Mouse (Mus musculus) liver, embryonic 16.5 days (tissue): ENCODE results near the gene Smarcal1. TPM values are rescaled to one million over a fixed set of nuclear protein-coding genes. Genes with fewer than 3 reads are reported as not detected.

Experiments used
- ATAC-seq: fragments of 200-750 bp; cut with Nextera tagmentation; 2 replicates; pipeline ENCODE4 v1.8.0; 2017; ENCODE audit warnings: low read depth, mild to moderate bottlenecking, moderate number of reproducible peaks, moderate library complexity
- H3K27ac ChIP-seq: fragments of 300-500 bp; sonication (generic); 2 replicates; pipeline ENCODE4 v1.5.1; 2014; ENCODE audit warnings: mild to moderate bottlenecking, low read length
- H3K27me3 ChIP-seq: fragments of 300-500 bp; sonication (generic); 2 replicates; pipeline ENCODE4 v1.6.1; 2014; ENCODE audit warnings: low read depth, low read length, mixed read lengths; ENCODE audit not compliant: control insufficient read depth, insufficient read depth
- H3K36me3 ChIP-seq: fragments of 300-500 bp; sonication (generic); 2 replicates; pipeline ENCODE4 v1.6.1; 2014; ENCODE audit warnings: mild to moderate bottlenecking; ENCODE audit not compliant: control insufficient read depth, insufficient read depth
- H3K4me1 ChIP-seq: fragments of 300-500 bp; sonication (generic); 2 replicates; pipeline ENCODE4 v1.6.1; 2014; ENCODE audit warnings: low read depth, low read length, mixed read lengths; ENCODE audit not compliant: control insufficient read depth
- H3K4me2 ChIP-seq: fragments of 300-500 bp; sonication (generic); 2 replicates; pipeline ENCODE4 v1.6.1; 2014; ENCODE audit warnings: low read depth, low read length, mixed read lengths
- H3K4me3 ChIP-seq: fragments of 300-500 bp; sonication (generic); 2 replicates; pipeline ENCODE4 v1.5.1; 2014; ENCODE audit warnings: low read depth, mild to moderate bottlenecking, low read length
- H3K9ac ChIP-seq: fragments of 300-500 bp; sonication (generic); 2 replicates; pipeline ENCODE4 v1.6.1; 2014; ENCODE audit warnings: low read depth, low read length
- H3K9me3 ChIP-seq: fragments of 300-500 bp; sonication (generic); replicated peaks from 2 replicates; pipeline ENCODE4 v1.6.1; 2016; ENCODE audit warnings: low read length; ENCODE audit not compliant: control insufficient read depth
- WGBS: fragments of 180-500 bp; shearing (Covaris S2); extraction: QIAGEN DNeasy Blood & Tissue Kit; methylation state at CpG from one replicate; pipeline ENCODE4 v1.1.7; 2014; ENCODE audit not compliant: insufficient replicate concordance; 5-methylcytosine and 5-hydroxymethylcytosine counted together
- polyA plus RNA-seq: library from polyadenylated mRNA; unstranded; fragments of >200 nt; fragmentation: Nextera tagmentation; extraction: Ambion mirVana; gene quantifications from 2 replicates; pipeline ENCODE4 v1.2.1, GENCODE M21; 2015

The Smarcal1 gene
- polyA plus RNA-seq, 1 experiment from 2014 or later, result 7.4 TPM

DNA sequence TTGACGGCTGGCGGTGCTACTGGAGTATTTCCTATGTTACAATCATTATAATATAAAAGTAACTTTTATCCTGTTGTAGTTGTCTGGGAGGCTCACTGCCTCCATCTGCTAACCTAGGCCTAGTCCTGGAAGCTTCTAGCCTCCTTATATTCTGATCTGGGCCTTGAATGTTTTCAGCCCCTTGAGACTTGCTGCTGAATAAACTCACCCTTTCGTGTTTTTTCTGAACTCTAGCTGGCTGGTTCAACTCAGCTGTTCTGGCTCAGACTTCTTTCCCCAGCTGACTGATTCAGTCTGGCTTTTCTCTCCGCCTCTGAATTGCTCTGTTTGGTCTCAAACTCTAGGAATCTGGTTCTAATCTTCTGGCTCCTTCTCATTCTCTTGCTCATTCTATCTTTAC, 855 bp downstream of the Smarcal1 start:
- Histone ChIP-seq H3K4me1 (peaks cover 7% of the 10 kb centered on the region), H3K27me3 (no peaks in the 10 kb centered on the region), H3K9me3 (no peaks in the 10 kb centered on the region), H3K9ac (peak overlapping the region; percentile 78), H3K27ac (no peak overlapping the region), H3K4me2 (peak overlapping the region; percentile 83), H3K4me3 (peak overlapping the region; percentile 85), H3K36me3 (peaks cover 7% of the 10 kb centered on the region; the same call in 1 of the 2 replicates)
- WGBS, result 63% methylated on average over 4 of the region's 4 CpGs
- ATAC-seq, result no peak

DNA sequence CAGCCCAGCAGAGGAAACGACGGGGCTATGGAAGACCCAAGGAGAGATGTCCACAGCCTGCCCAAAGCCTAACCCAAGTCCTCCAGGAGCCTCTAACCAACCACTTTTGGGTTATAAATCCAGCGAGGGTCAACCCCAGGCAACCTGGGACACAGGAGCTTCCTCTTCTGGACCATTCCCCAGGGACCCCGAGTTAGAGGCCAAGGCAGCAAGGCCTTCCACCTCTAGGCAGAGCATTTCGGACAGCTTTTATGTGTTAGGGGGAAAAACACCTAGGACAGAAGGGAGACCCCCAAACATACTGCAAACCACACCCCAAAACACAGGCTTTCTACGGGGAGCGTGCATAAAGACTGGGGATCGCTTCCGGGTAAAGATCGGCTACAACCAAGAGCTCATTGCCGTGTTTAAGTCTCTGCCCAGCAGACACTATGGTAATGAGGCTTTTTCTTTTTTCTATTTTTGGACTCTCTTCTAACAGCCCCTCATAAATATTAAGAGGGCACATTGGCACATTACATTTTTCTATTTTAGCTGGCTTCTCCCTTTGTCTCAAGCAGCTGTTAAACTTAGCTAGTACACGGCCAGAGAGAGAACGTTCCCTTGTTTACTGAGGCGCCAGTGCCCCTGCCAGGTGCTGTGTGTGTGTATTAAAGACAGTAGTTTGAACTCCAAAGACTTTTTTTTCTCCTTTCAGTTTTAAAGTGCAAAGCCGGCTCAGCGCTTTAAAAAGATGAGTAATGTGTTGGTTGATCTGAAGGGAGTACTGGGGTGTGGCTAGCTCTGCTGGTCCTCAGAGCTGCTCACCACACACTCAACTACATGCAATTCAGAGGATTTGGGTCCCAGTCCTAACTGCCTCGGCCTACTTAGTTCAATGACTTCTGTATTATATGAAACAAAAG, 3.2 kb downstream of the Smarcal1 start:
- 79% methylated on average over 17 of the region's 17 CpGs for WGBS
- Histone ChIP-seq H3K9ac (no peak overlapping the region), H3K9me3 (no peaks in the 10 kb centered on the region), H3K4me3 (no peak overlapping the region), H3K4me2 (no peak overlapping the region), H3K36me3 (peaks cover 7% of the 10 kb centered on the region; the same call in 1 of the 2 replicates), H3K4me1 (peaks cover 7% of the 10 kb centered on the region), H3K27ac (no peak overlapping the region), H3K27me3 (no peaks in the 10 kb centered on the region)
- ATAC-seq, result no peak

DNA sequence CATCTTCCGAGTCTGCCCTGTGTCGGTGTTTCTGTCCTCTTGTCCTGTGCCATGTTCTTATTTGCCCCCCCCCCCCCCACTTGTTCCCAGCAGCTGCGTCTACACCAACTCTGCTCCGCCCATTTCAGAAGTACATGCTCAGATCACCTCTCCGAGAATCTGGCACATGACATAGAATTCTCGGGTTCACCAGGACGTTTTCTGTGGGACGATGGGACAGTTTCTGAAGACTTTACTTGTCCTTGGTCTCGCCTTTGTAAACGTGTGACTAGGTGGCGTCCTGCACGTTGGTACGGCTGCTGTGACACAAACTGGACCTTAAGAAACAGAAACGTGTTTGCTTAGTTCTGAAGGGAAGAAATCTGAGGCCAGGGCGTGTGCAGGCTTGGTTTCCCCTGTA, 4.5 kb downstream of the Smarcal1 start:
- Histone ChIP-seq H3K4me2 (no peak overlapping the region), H3K4me1 (peaks cover 7% of the 10 kb centered on the region), H3K9me3 (no peaks in the 10 kb centered on the region), H3K9ac (no peak overlapping the region), H3K27me3 (no peaks in the 10 kb centered on the region), H3K4me3 (no peak overlapping the region), H3K27ac (no peak overlapping the region), H3K36me3 (peaks cover 11% of the 10 kb centered on the region; the same call in 1 of the 2 replicates)
- ATAC-seq, result no peak
- WGBS, result 82% methylated on average over 15 of the region's 15 CpGs

DNA sequence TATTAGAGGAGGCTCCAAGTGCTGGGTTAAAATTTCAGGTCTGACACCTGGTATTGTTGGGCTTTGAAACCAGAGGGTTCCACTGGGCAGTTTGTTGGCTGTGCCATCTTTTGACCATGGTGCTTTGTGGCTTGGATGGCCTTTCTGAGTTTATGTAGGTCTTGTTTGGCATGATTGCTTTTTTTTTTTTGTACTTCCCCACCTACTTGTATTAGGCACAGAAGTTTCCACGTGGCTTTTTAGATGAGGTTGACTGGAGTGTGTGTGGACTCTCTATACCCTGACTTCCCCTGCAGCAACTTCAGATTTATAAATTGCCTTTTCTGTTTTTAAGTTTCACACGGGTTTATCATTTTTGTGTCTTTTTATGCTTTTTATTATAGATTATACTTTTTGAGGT, 5.7 kb downstream of the Smarcal1 start:
- Histone ChIP-seq H3K27ac (no peak overlapping the region), H3K9me3 (no peaks in the 10 kb centered on the region), H3K4me1 (peaks cover 5% of the 10 kb centered on the region), H3K9ac (no peak overlapping the region), H3K4me3 (no peak overlapping the region), H3K27me3 (no peaks in the 10 kb centered on the region), H3K4me2 (no peak overlapping the region), H3K36me3 (peaks cover 11% of the 10 kb centered on the region; the same call in 1 of the 2 replicates)
- WGBS, result 55% methylated on average over 2 of the region's 2 CpGs
- ATAC-seq, result no peak

DNA sequence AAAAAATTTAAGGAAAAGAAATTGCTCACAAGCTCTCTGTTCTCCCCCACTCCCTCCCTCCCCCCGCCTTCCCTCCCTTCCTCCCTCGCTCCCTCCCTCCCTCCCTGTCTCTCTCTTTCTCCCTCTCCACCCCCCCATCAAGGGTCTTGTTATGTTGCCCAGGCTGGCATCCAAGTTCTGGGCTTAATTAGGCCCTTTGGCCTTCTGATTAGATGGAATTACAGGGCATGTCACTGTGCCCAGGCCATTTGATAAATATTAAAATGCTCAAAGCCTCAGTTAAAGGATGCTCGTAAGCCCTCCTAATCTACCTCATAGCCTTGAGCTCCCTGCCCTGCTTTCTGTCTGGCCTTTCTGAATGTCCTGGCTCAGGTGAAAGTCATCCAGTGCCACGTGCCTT, 7.6 kb downstream of the Smarcal1 start:
- peaks cover 11% of the 10 kb centered on the region; the same call in 1 of the 2 replicates for H3K36me3 ChIP-seq
- H3K9ac ChIP-seq, result no peak overlapping the region
- H3K27me3 ChIP-seq, result no peaks in the 10 kb centered on the region
- H3K4me1 ChIP-seq, result no peaks in the 10 kb centered on the region
- WGBS, result 80% methylated on average over 4 of the region's 4 CpGs
- no peak overlapping the region for H3K4me2 ChIP-seq
- no peak overlapping the region for H3K27ac ChIP-seq
- ATAC-seq, result no peak
- H3K4me3 ChIP-seq, result no peak overlapping the region
- H3K9me3 ChIP-seq, result no peaks in the 10 kb centered on the region

DNA sequence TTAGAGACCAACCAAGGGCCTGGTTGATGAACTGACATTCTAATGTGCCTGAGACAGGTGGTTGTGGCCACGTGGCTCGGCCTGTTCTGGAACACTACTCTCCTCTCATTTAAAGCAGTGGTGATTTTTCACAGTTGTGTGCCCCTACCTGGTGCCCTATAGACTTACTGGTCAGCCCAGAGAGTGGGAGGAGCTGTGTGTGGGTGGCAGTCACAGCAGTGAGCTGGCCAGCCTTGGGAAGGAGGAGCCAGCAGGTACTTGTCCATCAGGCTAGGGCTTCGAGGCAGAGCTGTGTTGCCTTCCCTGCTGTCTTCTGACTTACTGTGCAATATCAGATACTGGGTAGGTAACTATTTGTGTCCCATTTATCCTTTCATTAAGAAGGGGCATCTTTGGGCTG, 9.3 kb downstream of the Smarcal1 start:
- H3K4me3 ChIP-seq, result no peak overlapping the region
- 74% methylated on average over 3 of the region's 3 CpGs for WGBS
- H3K36me3 ChIP-seq, result peaks cover 8% of the 10 kb centered on the region; the same call in 1 of the 2 replicates
- no peaks in the 10 kb centered on the region for H3K27me3 ChIP-seq
- H3K27ac ChIP-seq, result no peak overlapping the region
- no peak for ATAC-seq
- no peaks in the 10 kb centered on the region for H3K9me3 ChIP-seq
- H3K9ac ChIP-seq, result no peak overlapping the region
- no peaks in the 10 kb centered on the region for H3K4me1 ChIP-seq
- H3K4me2 ChIP-seq, result no peak overlapping the region

DNA sequence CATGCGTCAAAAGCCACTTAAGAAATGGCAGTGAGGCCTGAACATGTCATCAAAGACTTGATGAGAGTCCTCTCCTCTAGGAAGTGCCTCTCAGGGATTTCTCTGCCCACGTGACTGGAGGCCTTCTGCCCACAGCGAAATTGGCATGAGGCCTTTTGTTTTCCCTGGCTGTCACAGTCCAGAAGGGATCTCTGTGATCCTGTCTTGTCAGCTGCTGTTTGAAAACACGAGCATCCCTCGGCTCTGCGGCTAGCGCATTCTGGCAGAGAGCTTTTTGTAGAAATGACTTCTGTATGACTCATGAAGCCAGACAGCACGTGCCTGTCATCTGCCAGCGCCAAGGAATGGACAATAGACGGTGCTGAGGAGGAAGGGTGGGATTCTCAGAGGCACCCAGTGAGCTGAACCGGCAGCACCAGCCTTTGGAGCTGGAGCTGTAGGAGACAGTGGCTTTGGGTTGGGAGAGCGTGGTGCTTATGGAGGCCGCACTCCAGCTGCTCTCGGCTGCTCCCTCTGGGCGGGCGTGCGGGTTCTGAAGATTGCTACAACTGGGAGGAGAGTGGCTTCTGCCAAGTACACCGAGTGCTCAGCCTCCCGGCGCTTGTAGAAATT, 10.4 kb downstream of the Smarcal1 start:
- Histone ChIP-seq H3K27ac (no peak overlapping the region), H3K9me3 (no peaks in the 10 kb centered on the region), H3K27me3 (no peaks in the 10 kb centered on the region), H3K4me3 (no peak overlapping the region), H3K4me1 (no peaks in the 10 kb centered on the region), H3K9ac (no peak overlapping the region), H3K4me2 (no peak overlapping the region), H3K36me3 (peaks cover 10% of the 10 kb centered on the region; the same call in 1 of the 2 replicates)
- no peak for ATAC-seq
- 82% methylated on average over 20 of the region's 20 CpGs for WGBS

DNA sequence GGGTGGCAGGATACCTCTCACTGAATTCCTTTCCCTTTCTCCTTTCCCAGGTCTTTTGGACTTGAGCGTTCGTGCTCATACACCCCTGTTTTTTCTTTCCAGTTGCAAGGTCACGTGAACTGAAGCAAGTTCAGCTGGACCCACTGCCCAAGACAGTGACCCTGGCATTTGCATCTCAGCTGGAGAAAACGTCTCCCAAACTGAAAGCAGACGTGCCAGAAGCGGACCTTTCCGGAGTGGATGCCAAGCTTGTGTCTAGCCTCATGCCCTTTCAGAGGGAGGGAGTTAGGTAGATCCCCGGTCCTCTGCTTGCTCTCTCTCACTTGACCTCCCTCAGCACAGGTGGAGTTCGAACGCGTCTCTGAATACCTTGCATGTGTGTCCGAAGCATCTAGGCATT, 12.6 kb downstream of the Smarcal1 start:
- no peak for ATAC-seq
- no peaks in the 10 kb centered on the region; the same call in 1 of the 2 replicates for H3K4me1 ChIP-seq
- no peak overlapping the region for H3K4me3 ChIP-seq
- 80% methylated on average over 12 of the region's 12 CpGs for WGBS
- H3K27ac ChIP-seq, result no peak overlapping the region
- no peak overlapping the region for H3K4me2 ChIP-seq
- no peak overlapping the region for H3K9ac ChIP-seq
- H3K36me3 ChIP-seq, result peaks cover 10% of the 10 kb centered on the region
- no peaks in the 10 kb centered on the region for H3K27me3 ChIP-seq
- H3K9me3 ChIP-seq, result no peaks in the 10 kb centered on the region

DNA sequence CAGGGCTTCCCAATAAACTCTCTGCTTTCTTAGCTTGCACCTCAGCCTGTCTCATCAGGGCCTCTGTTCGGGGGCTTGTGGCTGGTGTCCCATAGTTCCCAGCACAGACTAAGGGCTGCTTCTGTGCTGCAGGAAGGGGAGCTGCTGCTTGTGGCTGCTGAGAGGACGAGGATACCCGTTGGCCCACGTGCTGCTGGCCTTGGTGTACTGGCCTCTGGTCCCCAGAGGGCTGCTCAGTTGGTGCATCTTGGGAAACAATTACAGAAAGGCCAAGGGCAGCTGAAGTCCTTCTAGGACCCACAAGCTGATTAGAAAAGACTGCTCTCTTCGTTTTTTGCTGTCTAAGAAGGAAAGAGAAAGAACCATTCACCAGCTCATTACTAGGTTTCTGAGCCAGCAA, 13.2 kb downstream of the Smarcal1 start:
- WGBS, result 73% methylated on average over 5 of the region's 5 CpGs
- ATAC-seq, result no peak
- peaks cover 10% of the 10 kb centered on the region for H3K36me3 ChIP-seq
- H3K9me3 ChIP-seq, result no peaks in the 10 kb centered on the region
- no peak overlapping the region for H3K27ac ChIP-seq
- H3K4me3 ChIP-seq, result no peak overlapping the region
- H3K4me1 ChIP-seq, result no peaks in the 10 kb centered on the region; the same call in 1 of the 2 replicates
- no peaks in the 10 kb centered on the region for H3K27me3 ChIP-seq
- H3K9ac ChIP-seq, result no peak overlapping the region
- H3K4me2 ChIP-seq, result no peak overlapping the region
